Mouse (Mus musculus) c-Kit-positive CD71-positive TER-119-positive erythroid progenitor cells, embryonic 14.5 days (primary cell): ENCODE measurements around the gene Tcfl5.

Experiments used
- DNase-seq: peaks from one replicate; pipeline ENCODE4 v3.0.0-alpha.2; 2013; ENCODE audit warnings: low spot score

Tcfl5 gene

DNA sequence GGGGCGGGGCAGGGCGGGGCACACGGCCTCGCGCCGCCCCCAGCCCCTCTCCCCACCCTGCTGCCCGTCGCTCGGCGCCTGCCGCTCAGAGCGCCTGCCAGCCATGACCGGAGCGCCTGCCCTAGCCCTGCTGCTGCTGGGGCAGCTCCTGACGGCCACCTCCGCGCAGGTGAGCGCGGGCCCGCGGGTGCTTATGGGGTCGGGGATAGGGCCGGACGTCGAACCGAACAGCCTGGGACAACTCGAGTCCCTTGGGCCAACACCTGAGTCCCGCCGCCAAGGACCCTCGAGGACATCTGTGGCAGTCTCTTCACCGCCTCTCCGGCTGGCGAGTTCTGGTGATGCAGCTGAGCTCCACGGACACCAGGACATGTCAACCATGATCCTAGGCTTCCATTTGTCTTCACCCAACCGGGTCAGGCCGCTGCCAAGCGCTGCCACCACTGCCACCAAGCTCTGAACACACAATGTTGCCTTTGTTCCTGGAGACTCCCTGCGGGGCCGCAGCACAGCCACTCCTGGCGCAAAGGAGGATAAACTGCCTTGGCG is 44.3 kb downstream of the Tcfl5 start:
- DNase-seq = no peak

DNA sequence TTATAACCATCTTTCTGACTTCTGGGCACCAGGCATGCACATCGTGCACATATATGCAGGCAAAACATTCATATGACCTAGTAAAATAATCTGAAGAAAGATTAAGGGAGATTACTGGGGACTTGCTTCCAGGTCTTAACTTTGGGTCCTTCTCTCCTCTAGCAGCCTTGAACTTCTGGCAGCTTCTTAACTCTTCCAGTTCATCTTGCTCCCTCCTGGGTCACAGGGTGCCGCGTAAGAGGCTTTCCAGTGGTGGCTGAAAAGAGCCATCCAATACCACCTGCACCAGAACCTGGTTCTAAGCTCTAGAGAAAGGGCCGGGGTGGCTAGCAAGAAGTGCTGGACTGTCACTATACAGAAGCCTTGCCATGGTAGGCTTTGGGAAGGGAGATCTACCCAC is 45.0 kb downstream of the Tcfl5 start, which contains the start of gene Col9a3:
Gene Col9a3 (plus strand): TSS at position 301 of the 400 bp plus-strand sequence.
- no peak for DNase-seq

DNA sequence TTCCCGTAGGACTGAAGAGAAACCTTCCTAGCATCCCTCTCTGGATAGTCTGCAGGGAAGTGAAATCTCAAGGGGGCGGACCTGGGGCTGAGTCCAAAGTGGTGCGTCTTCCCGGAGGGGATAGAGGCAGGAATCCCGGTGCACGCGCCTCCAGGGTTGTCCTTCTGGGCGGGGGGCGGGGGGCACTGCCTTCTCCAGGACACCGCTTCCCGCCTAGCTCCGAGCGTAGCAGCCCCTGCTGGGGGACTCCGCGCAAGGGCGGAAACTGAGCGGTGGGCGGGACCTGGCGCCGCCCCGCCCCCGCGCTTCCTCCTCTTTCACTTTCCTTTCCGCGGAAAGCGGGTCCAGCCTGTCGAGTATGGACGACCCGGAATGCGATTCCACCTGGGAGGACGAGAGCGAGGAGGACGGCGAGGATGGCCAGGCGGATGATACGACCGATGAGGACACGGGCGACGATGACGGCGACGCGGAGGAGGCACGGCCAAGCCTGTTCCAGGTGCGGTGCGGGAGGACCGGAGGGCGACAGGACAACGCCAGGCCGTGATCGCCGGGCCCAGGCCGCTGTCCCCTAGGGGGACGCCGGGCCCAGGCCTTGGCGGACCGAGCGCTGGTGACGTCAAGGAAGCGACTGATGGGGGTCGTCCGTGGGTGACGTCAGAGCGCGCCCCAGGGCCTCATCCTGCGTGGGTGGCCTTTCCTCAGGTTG is 53.2 kb downstream of the Tcfl5 start, which contains the start of gene Ogfr:
Gene Ogfr (plus strand): TSS at position 123 of the 709 bp plus-strand sequence.
- DNase-seq = peak; percentile 64

DNA sequence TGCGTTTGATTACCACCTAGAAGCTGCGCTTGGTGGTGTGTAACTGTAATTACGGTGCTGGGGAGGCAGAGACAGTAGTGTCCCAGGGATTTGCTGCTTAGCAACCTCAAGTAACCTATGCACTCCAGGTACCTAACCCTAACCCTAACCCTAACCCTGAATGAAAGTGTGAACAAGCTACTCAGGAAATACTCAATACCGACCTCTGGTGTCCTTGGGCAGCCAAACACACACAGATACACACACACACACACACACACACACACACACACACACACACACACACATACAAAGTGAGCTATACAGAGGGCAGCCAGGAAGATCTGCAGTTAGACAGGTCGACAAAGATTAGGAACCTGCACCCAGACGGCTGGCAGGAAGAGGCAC is 53.8 kb downstream of the Tcfl5 start:
- DNase-seq = no peak

DNA sequence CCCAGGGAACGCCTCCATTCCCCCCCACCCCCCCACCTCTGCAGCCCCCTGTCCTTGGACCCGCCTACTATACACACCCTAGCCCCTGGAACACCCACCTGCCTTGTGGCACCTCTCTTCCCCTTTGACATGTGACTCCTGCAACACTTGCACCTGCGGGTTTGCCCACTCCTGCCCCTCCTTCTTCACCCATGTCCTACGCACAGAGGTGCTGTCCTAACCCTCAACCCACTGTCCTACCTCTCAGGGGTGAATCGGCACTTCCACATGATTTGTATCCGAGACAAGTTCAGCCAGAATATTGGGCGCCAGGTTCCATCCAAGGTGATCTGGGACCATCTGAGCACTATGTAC is 59.4 kb downstream of the Tcfl5 start:
- DNase-seq = no peak

DNA sequence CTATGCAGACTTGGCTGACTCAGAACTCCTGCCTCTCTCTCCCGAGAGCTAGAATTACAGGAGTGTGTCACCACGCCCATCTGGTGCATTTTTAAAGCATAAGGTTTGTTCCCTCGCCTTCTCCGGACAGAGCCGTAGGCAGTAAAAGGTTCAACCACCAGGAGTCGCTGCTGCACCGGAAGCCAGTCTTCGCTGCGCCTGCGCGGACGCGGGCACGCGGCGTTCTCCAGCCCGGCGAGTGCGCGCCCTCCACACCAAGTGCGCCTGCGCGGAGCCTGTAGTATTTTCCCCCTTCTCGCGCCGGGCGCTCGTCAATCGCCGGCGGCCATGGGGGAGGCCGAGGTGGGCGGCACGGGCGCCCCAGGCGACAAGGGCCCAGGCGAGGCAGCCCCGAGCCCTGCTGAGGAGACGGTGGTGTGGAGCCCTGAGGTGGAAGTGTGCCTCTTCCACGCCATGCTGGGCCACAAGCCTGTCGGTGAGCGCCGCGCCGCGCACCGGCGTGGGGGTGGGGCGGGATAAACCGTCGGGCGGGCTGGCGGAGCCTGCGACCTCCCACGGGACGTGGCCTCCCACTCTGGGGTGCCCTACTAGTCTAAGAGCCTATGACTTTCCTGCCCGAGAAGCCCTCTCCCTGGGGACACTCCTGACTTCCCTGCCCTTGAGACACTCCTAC is 59.9 kb downstream of the Tcfl5 start:
- peak; percentile 94 for DNase-seq

DNA sequence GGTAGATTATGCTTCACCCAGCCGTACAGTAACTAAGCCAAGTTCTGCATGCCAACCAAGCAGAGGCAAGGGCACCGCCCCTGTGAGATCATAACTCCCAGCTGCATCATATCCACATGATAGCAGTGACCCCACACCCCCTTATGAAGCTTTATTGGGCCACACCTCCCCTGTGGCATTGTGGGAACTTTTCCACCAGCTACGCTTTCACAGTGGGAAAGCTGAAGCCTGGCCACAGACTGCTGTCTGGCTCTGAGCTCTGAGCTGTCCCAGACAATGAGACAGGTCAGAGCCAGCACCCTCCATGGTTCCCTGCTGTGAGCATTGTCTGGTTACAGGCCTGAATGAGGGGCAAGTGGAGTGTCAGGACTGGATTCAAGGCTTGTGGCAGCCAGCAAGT is 61.5 kb downstream of the Tcfl5 start, which contains the start of gene Mrgbp:
Gene Mrgbp (plus strand): TSS at position 303 of the 400 bp plus-strand sequence.
- no peak for DNase-seq

DNA sequence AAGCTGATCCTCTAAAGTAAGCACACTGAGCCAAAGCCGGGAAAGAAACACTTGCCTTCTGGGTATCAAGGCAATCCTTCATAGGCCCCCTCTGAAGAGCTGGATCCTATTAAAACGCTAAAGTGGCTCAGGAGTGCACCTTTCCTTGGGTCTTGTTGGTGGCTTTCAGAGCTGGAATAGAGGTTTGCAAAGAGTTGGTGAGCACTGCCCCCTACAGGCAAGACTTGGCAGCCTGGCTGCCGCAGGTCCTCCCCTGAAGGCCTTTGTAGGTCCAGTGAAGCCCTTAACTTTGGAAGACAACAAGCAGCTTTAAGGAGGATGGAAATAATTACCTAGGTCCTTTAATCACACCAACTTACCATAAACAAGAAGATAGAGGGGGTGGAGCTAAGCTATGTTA is 63.8 kb downstream of the Tcfl5 start:
- DNase-seq = peak; percentile 53

DNA sequence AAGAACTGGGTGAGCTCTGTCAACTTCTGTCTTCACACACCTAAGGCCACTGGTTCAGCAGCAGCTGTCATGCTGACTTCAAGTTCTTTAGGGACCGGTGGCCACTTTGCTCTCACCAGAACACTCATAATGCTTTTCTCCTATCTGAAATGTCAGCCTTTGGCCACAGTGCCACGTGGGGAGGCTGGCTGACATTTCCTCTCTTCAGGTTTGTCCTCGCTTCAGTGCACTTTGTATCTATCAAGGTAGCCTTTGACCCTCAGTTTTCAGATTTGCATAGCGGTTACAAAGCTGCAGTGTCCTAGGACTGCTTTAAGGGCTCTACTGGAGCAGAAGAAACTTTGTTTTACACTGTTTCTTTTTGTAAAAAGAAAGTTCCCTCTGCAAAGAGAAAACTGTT is 66.0 kb downstream of the Tcfl5 start:
- no peak for DNase-seq
